Mouse (Mus musculus) C2C12 (cell line): ENCODE measurements around the gene Ccdc15. TPM values are rescaled to one million over a fixed set of nuclear protein-coding genes. Genes with fewer than 3 reads are reported as not detected.

ENCODE experiments used
- H3K27me3 ChIP-seq: one replicate; pipeline ENCODE4 v1.6.1; 2011; ENCODE audit not compliant: control insufficient read depth, insufficient read depth, insufficient read length
- H3K36me3 ChIP-seq: one replicate; pipeline ENCODE4 v1.6.1; 2011; ENCODE audit not compliant: control insufficient read depth, insufficient read depth
- H3K4me3 ChIP-seq: one replicate; pipeline ENCODE4 v1.5.1; 2011; ENCODE audit warnings: mild to moderate bottlenecking, control low read depth; ENCODE audit not compliant: poor library complexity, insufficient read depth, severe bottlenecking
- H3K79me2 ChIP-seq: one replicate; pipeline ENCODE4 v1.6.1; 2011; ENCODE audit not compliant: control insufficient read depth, insufficient read depth
- H3K79me3 ChIP-seq: one replicate; pipeline ENCODE4 v1.6.1; 2011; ENCODE audit warnings: low read depth, control low read depth
- H3ac ChIP-seq: one replicate; pipeline ENCODE3; 2011; ENCODE audit warnings: low read depth; ENCODE audit not compliant: control insufficient read depth, insufficient read length
- CEBPB ChIP-seq: IDR thresholded peaks from one replicate; pipeline ENCODE4 v1.6.1; 2011; ENCODE audit warnings: low read depth, mild to moderate bottlenecking, control low read depth, moderate library complexity
- CTCF ChIP-seq: IDR thresholded peaks from one replicate; pipeline ENCODE4 v1.5.1; 2011; ENCODE audit not compliant: control insufficient read depth, insufficient read depth, insufficient read length
- FOSL1 ChIP-seq: IDR thresholded peaks from one replicate; pipeline ENCODE4 v1.8.0; 2011; ENCODE audit warnings: mild to moderate bottlenecking, low read length; ENCODE audit not compliant: poor library complexity, insufficient read depth, severe bottlenecking
- MAX ChIP-seq: IDR thresholded peaks from one replicate; pipeline ENCODE4 v1.6.1; 2011; ENCODE audit warnings: mild to moderate bottlenecking, control low read depth
- MYOD1 ChIP-seq: IDR thresholded peaks from one replicate; pipeline ENCODE4 v1.6.1; 2011; ENCODE audit warnings: low read depth; ENCODE audit not compliant: control insufficient read depth, insufficient read length
- MYOG ChIP-seq: IDR thresholded peaks from one replicate; pipeline ENCODE4 v1.6.1; 2011; ENCODE audit not compliant: control insufficient read depth, insufficient read length; ENCODE audit errors: extremely low read depth
- USF1 ChIP-seq: IDR thresholded peaks from one replicate; pipeline ENCODE4 v1.6.1; 2011; ENCODE audit warnings: low read depth, mild to moderate bottlenecking, control low read depth, moderate library complexity
- long read RNA-seq, 2 experiments: library from polyadenylated mRNA; unstranded; transcript quantifications; one replicate each; pipeline ENCODE4 v2.0.0; 2019 to 2020
- polyA plus RNA-seq: library from polyadenylated mRNA; unstranded; fragments of >200 nt; fragmentation: generic; extraction: Trizol; gene quantifications from one replicate; pipeline ENCODE4 v1.2.1, GENCODE M21; 2012; ENCODE audit warnings: missing spikeins

Ccdc15 gene
- polyA plus RNA-seq = 0.56 TPM
- long read RNA-seq, experiment 1, partial matches to known transcripts = 3 of 4 reads
- long read RNA-seq, experiment 1, other reads (novel, unspliced or antisense) = 1 of 4 reads
- long read RNA-seq, experiment 2, partial matches to known transcripts = 14 of 28 reads
- long read RNA-seq, experiment 2, other reads (novel, unspliced or antisense) = 14 of 28 reads

- TF ChIP-seq FOSL1 = no peak
- no peak for TF ChIP-seq CEBPB
- TF ChIP-seq CTCF = no peak
- TF ChIP-seq MAX = peak; percentile 83
- TF ChIP-seq USF1 = no peak
- H3K36me3 ChIP-seq = no peaks in the 10 kb centered on the region
- no peaks in the 10 kb centered on the region for H3K79me3 ChIP-seq
- peak within 1 kb of the TSS; percentile 51 for H3K4me3 ChIP-seq
- H3K27me3 ChIP-seq = no peaks in the 10 kb centered on the region
- H3K79me2 ChIP-seq = no peaks in the 10 kb centered on the region
- peak within 1 kb of the TSS; percentile 84 for H3ac ChIP-seq
Measured at GRCm38 (mm10) chr9:37347988-37348642, at the start of gene Ccdc15. Ccdc15 (minus strand) TSS chr9:37348432.

- H3K27me3 ChIP-seq = peaks cover 4% of the 10 kb centered on the region
- no peaks in the 10 kb centered on the region for H3K79me2 ChIP-seq
- H3K36me3 ChIP-seq = no peaks in the 10 kb centered on the region
- TF ChIP-seq USF1 (no peak), MYOD1 (no peak), FOSL1 (no peak), MYOG (no peak), CEBPB (no peak), MAX (no peak), CTCF (no peak)
- H3K79me3 ChIP-seq = no peaks in the 10 kb centered on the region
- H3K4me3 ChIP-seq = no peak overlapping the region
- no peak overlapping the region for H3ac ChIP-seq
Measured at GRCm38 (mm10) chr9:37393482-37394131, 45.4 kb upstream of the Ccdc15 start.

DNA sequence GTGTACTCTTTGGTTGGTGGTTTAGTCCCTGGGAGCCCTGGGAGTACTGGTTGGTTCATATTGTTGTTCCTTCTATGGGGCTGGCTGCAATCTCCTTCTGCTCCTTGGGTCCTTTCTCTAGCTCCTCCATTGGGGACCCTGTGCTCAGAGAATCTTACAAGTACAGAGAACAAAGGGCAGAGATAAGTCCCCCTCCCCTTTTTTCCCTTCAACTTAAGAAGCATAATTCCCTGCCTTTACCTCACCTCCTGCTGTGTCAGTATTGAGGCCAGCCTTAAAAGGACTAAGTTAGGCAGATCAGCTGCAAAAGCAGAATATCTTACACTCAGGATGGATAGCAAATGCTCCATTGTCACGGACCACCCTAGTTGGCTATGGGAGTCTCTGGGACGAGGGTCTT, 43.8 kb upstream of the Ccdc15 start:
- Histone ChIP-seq H3K36me3 (no peaks in the 10 kb centered on the region), H3K27me3 (peaks cover 6% of the 10 kb centered on the region), H3K79me3 (no peaks in the 10 kb centered on the region), H3K4me3 (no peak overlapping the region), H3K79me2 (no peaks in the 10 kb centered on the region), H3ac (no peak overlapping the region)
- TF ChIP-seq CEBPB (no peak), MYOG (no peak), CTCF (no peak), USF1 (no peak), MAX (no peak), FOSL1 (no peak), MYOD1 (no peak)

DNA sequence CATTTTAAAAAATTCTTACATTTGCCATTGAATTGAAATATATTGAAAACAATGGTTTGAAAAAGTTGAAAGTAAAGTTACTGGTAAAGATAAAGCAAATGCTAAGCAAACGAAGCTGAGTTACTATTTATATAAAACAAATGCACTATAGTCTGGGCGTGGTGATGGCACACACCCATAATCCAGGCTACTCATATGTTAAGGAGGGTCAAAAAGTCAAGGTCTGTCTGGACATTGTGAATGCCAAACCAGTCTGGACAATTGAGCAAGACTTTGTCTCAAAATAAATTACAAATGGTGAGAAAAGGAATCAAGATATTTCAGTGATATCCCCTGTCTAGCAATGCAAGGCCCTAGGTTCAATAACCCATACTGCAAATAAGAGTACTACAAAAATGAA, 42.7 kb upstream of the Ccdc15 start:
- no peak overlapping the region for H3ac ChIP-seq
- no peak for TF ChIP-seq CEBPB
- no peak for TF ChIP-seq CTCF
- no peak for TF ChIP-seq MAX
- TF ChIP-seq USF1 = no peak
- no peak for TF ChIP-seq MYOD1
- no peak for TF ChIP-seq FOSL1
- no peak for TF ChIP-seq MYOG
- H3K27me3 ChIP-seq = peaks cover 9% of the 10 kb centered on the region
- no peaks in the 10 kb centered on the region for H3K79me3 ChIP-seq
- no peaks in the 10 kb centered on the region for H3K79me2 ChIP-seq
- no peaks in the 10 kb centered on the region for H3K36me3 ChIP-seq
- H3K4me3 ChIP-seq = no peak overlapping the region

GRCm38 (mm10) chr9:37384284-37385182, 36.3 kb upstream of the Ccdc15 start:
- Histone ChIP-seq H3K27me3 (peaks cover 37% of the 10 kb centered on the region), H3ac (no peak overlapping the region), H3K36me3 (no peaks in the 10 kb centered on the region), H3K79me3 (no peaks in the 10 kb centered on the region), H3K4me3 (no peak overlapping the region), H3K79me2 (no peaks in the 10 kb centered on the region)
- TF ChIP-seq MAX (no peak), MYOG (no peak), CEBPB (no peak), FOSL1 (no peak), MYOD1 (no peak), CTCF (no peak), USF1 (no peak)
